Mouse (Mus musculus): ENCODE measurements around the gene Mllt11.
A peak's percentile ranks its signal among the peaks of the same experiment; 100 is the strongest.

The Mllt11 gene

GRCm38 (mm10) chr3:95231298-95232221 lies at the start of gene Mllt11:
TSS of gene Mllt11 (minus strand) at chr3:95232171.
- peak; percentile 86 for DNase-seq (ENCODE audit: extremely low read depth, low read depth)

- DNase-seq (ENCODE audit: extremely low read depth, low read depth): peak; percentile 100
These were observed 49.5 kb upstream of the Mllt11 start, which contains the start of the genes Mindy1 and Prune1 for GRCm38 (mm10) chr3:95281216-95282126. TSS of gene Mindy1 (plus strand) at chr3:95281345. TSS of gene Prune1 (minus strand) at chr3:95282076.

- DNase-seq (ENCODE audit: extremely low read depth, low read depth): peak; percentile 60
These were observed 48.8 kb upstream of the Mllt11 start for GRCm38 (mm10) chr3:95280747-95281146.

- DNase-seq (ENCODE audit: extremely low read depth, low read depth): no peak
These were observed 45.2 kb upstream of the Mllt11 start for GRCm38 (mm10) chr3:95277149-95277551.

GRCm38 (mm10) chr3:95276428-95276934 lies 44.5 kb upstream of the Mllt11 start:
- peak; percentile 62 for DNase-seq (ENCODE audit: extremely low read depth, low read depth)

- no peak for DNase-seq (ENCODE audit: extremely low read depth, low read depth)
These were observed 43.2 kb upstream of the Mllt11 start for GRCm38 (mm10) chr3:95275161-95275560.

GRCm38 (mm10) chr3:95274453-95274852 lies 42.5 kb upstream of the Mllt11 start:
- no peak for DNase-seq (ENCODE audit: extremely low read depth, low read depth)

GRCm38 (mm10) chr3:95273471-95273870 lies 41.5 kb upstream of the Mllt11 start:
- no peak for DNase-seq (ENCODE audit: extremely low read depth, low read depth)

GRCm38 (mm10) chr3:95270766-95271364 lies 38.9 kb upstream of the Mllt11 start:
- no peak for DNase-seq (ENCODE audit: extremely low read depth, low read depth)

- DNase-seq (ENCODE audit: extremely low read depth, low read depth): no peak
These were observed 37.8 kb upstream of the Mllt11 start for GRCm38 (mm10) chr3:95269789-95270188.

- no peak for DNase-seq (ENCODE audit: extremely low read depth, low read depth)
These were observed 35.9 kb upstream of the Mllt11 start for GRCm38 (mm10) chr3:95267855-95268254.

- DNase-seq (ENCODE audit: extremely low read depth, low read depth): no peak
These were observed 34.1 kb upstream of the Mllt11 start for GRCm38 (mm10) chr3:95266052-95266451.

GRCm38 (mm10) chr3:95264724-95265123 lies 32.8 kb upstream of the Mllt11 start:
- DNase-seq (ENCODE audit: extremely low read depth, low read depth): no peak

- DNase-seq (ENCODE audit: extremely low read depth, low read depth): peak; percentile 59
These were observed 31.2 kb upstream of the Mllt11 start for GRCm38 (mm10) chr3:95263089-95263739.

GRCm38 (mm10) chr3:95261975-95262374 lies 30.0 kb upstream of the Mllt11 start:
- DNase-seq (ENCODE audit: extremely low read depth, low read depth): no peak

- DNase-seq (ENCODE audit: extremely low read depth, low read depth): no peak
These were observed 25.0 kb upstream of the Mllt11 start for GRCm38 (mm10) chr3:95256931-95257330.

GRCm38 (mm10) chr3:95250783-95251424 lies 18.9 kb upstream of the Mllt11 start, which contains the start of gene Bnipl:
TSS of gene Bnipl (minus strand) at chr3:95251193.
- DNase-seq (ENCODE audit: extremely low read depth, low read depth): no peak

GRCm38 (mm10) chr3:95250361-95250760 lies 18.4 kb upstream of the Mllt11 start:
- DNase-seq (ENCODE audit: extremely low read depth, low read depth): no peak

GRCm38 (mm10) chr3:95247660-95248336 lies 15.8 kb upstream of the Mllt11 start:
- no peak for DNase-seq (ENCODE audit: extremely low read depth, low read depth)
